Mouse (Mus musculus) heart, embryonic 13.5 days (tissue): ENCODE results near the gene Cpe. TPM values are rescaled to one million over a fixed set of nuclear protein-coding genes. Genes with fewer than 3 reads are reported as not detected.
A peak's percentile ranks its signal among the peaks of the same experiment; 100 is the strongest.

Experiments used
- ATAC-seq: fragments of 200-750 bp; cut with Nextera tagmentation; 2 replicates; pipeline ENCODE4 v1.8.0; 2017; ENCODE audit warnings: moderate TSS enrichment; ENCODE audit not compliant: insufficient number of reproducible peaks, low FRiP score, low TSS enrichment; ENCODE audit errors: extremely low read depth
- H3K27ac ChIP-seq: fragments of 300-500 bp; sonication (generic); replicated peaks from 2 replicates; pipeline ENCODE4 v1.5.1; 2015; ENCODE audit warnings: moderate library complexity, mild to moderate bottlenecking, inconsistent platforms
- H3K27me3 ChIP-seq: fragments of 300-500 bp; sonication (generic); replicated peaks from 2 replicates; pipeline ENCODE4 v1.6.1; 2015; ENCODE audit warnings: mild to moderate bottlenecking, inconsistent platforms
- H3K36me3 ChIP-seq: fragments of 300-500 bp; sonication (generic); 2 replicates; pipeline ENCODE4 v1.6.1; 2015; ENCODE audit warnings: mild to moderate bottlenecking, inconsistent platforms
- H3K4me1 ChIP-seq: fragments of 300-500 bp; sonication (generic); 2 replicates; pipeline ENCODE4 v1.6.1; 2015; ENCODE audit warnings: inconsistent platforms
- H3K4me2 ChIP-seq: fragments of 300-500 bp; sonication (generic); 2 replicates; pipeline ENCODE4 v1.6.1; 2015; ENCODE audit warnings: inconsistent platforms, mild to moderate bottlenecking, moderate library complexity
- H3K4me3 ChIP-seq: fragments of 300-500 bp; sonication (generic); 2 replicates; pipeline ENCODE4 v1.5.1; 2015; ENCODE audit warnings: moderate library complexity, mild to moderate bottlenecking, inconsistent platforms
- H3K9ac ChIP-seq: fragments of 300-500 bp; sonication (generic); 2 replicates; pipeline ENCODE4 v1.6.1; 2015; ENCODE audit warnings: inconsistent platforms, mild to moderate bottlenecking, moderate library complexity
- H3K9me3 ChIP-seq: fragments of 300-500 bp; sonication (generic); 2 replicates; pipeline ENCODE4 v1.6.1; 2016; ENCODE audit warnings: inconsistent platforms
- WGBS: fragments of 180-500 bp; shearing (Covaris S2); methylation state at CpG from one replicate; pipeline ENCODE4 v1.1.7; 2015; ENCODE audit warnings: mixed read lengths; 5-methylcytosine and 5-hydroxymethylcytosine counted together
- polyA plus RNA-seq: library from polyadenylated mRNA; unstranded; fragments of >200 nt; fragmentation: Nextera tagmentation; extraction: Ambion mirVana; gene quantifications from 2 replicates; pipeline ENCODE4 v1.2.1, GENCODE M21; 2015

The Cpe gene
- polyA plus RNA-seq, 1 experiment from 2014 or later, result 193 TPM

DNA sequence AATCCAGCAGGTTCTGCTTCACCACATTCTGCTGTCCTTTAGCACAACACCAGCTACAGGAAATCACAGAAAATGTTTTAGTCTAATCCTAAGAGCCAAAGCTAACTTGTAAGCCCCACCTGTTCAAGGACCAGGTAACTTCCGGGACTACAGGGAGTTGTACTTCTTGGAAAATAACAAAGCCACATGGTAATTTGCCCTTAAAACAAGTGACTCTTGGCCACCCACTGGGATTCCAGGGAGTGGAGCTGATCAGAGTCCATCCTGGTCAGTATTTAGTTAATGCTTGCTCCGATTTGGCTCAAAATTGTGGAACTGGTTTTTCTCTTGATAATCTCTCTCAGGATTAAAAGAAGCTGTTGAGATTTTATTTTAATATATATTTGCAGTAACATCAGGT is 61.1 kb downstream of the Cpe start:
- Histone ChIP-seq H3K27me3 (no peaks in the 10 kb centered on the region), H3K9me3 (no peaks in the 10 kb centered on the region), H3K9ac (no peak overlapping the region), H3K36me3 (no peaks in the 10 kb centered on the region), H3K4me1 (no peaks in the 10 kb centered on the region), H3K4me2 (no peak overlapping the region), H3K4me3 (no peak overlapping the region), H3K27ac (no peak overlapping the region)
- no peak for ATAC-seq
- WGBS, result 65% methylated on average over 2 of the region's 2 CpGs

GRCm38 (mm10) chr8:64629034-64629760 is 63.7 kb downstream of the Cpe start:
- H3K36me3 ChIP-seq, result no peaks in the 10 kb centered on the region
- no peak overlapping the region for H3K9ac ChIP-seq
- H3K27me3 ChIP-seq, result no peaks in the 10 kb centered on the region
- no peak overlapping the region for H3K4me2 ChIP-seq
- no peaks in the 10 kb centered on the region for H3K9me3 ChIP-seq
- ATAC-seq, result no peak
- no peak overlapping the region for H3K4me3 ChIP-seq
- 83% methylated on average over 6 of the region's 6 CpGs for WGBS
- H3K4me1 ChIP-seq, result peaks cover 5% of the 10 kb centered on the region; the same call in 1 of the 2 replicates
- no peak overlapping the region for H3K27ac ChIP-seq

- no peak overlapping the region for H3K4me2 ChIP-seq
- H3K9me3 ChIP-seq, result no peaks in the 10 kb centered on the region
- H3K9ac ChIP-seq, result no peak overlapping the region
- peaks cover 5% of the 10 kb centered on the region; the same call in 1 of the 2 replicates for H3K4me1 ChIP-seq
- H3K27me3 ChIP-seq, result no peaks in the 10 kb centered on the region
- ATAC-seq, result no peak
- no peaks in the 10 kb centered on the region for H3K36me3 ChIP-seq
- H3K4me3 ChIP-seq, result no peak overlapping the region
- WGBS, result 76% methylated on average over 6 of the region's 6 CpGs
- H3K27ac ChIP-seq, result no peak overlapping the region
Observed at GRCm38 (mm10) chr8:64628039-64628438, 64.8 kb downstream of the Cpe start.

- WGBS, result 82% methylated on average over 10 of the region's 10 CpGs
- Histone ChIP-seq H3K4me2 (no peak overlapping the region), H3K36me3 (no peaks in the 10 kb centered on the region), H3K9ac (no peak overlapping the region), H3K9me3 (no peaks in the 10 kb centered on the region), H3K27me3 (no peaks in the 10 kb centered on the region), H3K4me1 (peaks cover 36% of the 10 kb centered on the region), H3K4me3 (no peak overlapping the region), H3K27ac (no peak overlapping the region)
- no peak for ATAC-seq
Observed at GRCm38 (mm10) chr8:64624603-64625037, 68.2 kb downstream of the Cpe start.

DNA sequence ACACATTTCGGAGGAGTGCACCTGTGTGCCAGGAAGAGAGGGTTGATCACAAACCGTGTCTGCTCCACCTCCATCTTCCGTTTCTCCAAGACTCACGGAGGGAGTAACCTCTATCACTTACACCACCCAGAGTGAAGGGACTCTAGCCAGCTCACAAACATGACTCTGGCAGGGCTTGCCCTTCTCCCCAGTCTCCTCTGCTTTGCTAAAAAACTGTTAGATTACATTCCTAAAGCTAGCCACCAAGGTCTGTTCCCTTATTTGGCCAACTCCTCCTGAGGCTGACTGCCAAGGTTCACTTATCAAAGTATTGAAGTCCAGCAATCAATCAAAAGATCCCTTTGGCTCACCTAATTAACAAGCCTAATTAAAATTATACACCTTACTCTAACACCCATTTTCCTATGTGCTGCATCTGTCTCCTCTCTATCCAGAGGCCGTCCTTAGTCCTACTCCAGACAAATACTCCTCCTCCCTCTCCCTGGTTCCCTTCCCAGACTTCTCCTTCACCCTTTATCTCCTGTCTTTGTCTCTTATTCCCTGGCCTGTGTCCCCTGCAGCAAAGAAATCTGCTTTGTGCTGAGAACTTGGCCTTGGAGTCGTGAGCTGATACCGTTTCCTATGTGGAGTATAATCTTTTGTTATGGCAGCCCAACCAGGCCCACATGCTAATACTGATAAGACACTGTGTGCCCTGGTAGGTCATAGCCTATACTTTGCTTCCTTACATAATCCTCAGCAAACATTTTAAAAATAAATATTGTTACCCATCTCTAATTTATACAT is 72.3 kb downstream of the Cpe start:
- Histone ChIP-seq H3K9ac (no peak overlapping the region), H3K27ac (peak overlapping the region; percentile 70), H3K27me3 (no peaks in the 10 kb centered on the region), H3K4me1 (peaks cover 36% of the 10 kb centered on the region), H3K4me2 (no peak overlapping the region), H3K36me3 (peaks cover 17% of the 10 kb centered on the region), H3K4me3 (no peak overlapping the region), H3K9me3 (no peaks in the 10 kb centered on the region)
- no peak for ATAC-seq
- 29% methylated on average over 7 of the region's 7 CpGs for WGBS

GRCm38 (mm10) chr8:64619661-64620060 is 73.2 kb downstream of the Cpe start:
- Histone ChIP-seq H3K36me3 (peaks cover 25% of the 10 kb centered on the region), H3K4me3 (no peak overlapping the region), H3K9ac (no peak overlapping the region), H3K4me1 (peaks cover 33% of the 10 kb centered on the region), H3K27me3 (no peaks in the 10 kb centered on the region), H3K27ac (peak overlapping the region; percentile 70), H3K4me2 (no peak overlapping the region), H3K9me3 (no peaks in the 10 kb centered on the region)
- ATAC-seq, result no peak
- 84% methylated on average over 8 of the region's 8 CpGs for WGBS

DNA sequence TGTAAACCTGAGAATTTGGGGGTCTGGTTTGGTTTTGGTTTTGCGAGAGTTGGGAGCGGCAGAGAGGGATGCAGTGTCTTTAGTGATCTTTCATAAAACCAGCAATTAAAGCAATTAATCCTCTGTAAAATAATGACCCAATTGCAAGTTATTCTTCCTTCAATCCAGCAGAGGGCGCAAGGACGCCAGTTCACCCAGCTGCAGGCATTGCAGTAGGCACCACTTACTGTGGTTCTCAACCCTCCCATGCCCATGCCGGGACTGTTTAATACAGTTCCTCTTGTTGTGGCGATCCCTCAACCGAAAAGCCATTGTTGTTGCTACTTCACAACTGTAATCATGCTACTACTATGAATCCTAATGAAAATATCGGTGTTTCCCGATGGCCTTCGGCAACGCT is 74.2 kb downstream of the Cpe start:
- Histone ChIP-seq H3K36me3 (peaks cover 28% of the 10 kb centered on the region), H3K27ac (no peak overlapping the region), H3K4me1 (peaks cover 36% of the 10 kb centered on the region), H3K4me3 (no peak overlapping the region), H3K9me3 (no peaks in the 10 kb centered on the region), H3K27me3 (no peaks in the 10 kb centered on the region), H3K9ac (no peak overlapping the region), H3K4me2 (no peak overlapping the region)
- ATAC-seq, result no peak
- 49% methylated on average over 11 of the region's 11 CpGs for WGBS

- no peak overlapping the region for H3K4me2 ChIP-seq
- no peak overlapping the region for H3K27ac ChIP-seq
- H3K36me3 ChIP-seq, result peaks cover 28% of the 10 kb centered on the region
- peaks cover 25% of the 10 kb centered on the region for H3K4me1 ChIP-seq
- no peak overlapping the region for H3K9ac ChIP-seq
- no peak overlapping the region for H3K4me3 ChIP-seq
- no peaks in the 10 kb centered on the region for H3K27me3 ChIP-seq
- 76% methylated on average over 3 of the region's 3 CpGs for WGBS
- H3K9me3 ChIP-seq, result no peaks in the 10 kb centered on the region
- no peak for ATAC-seq
Observed at GRCm38 (mm10) chr8:64616566-64616965, 76.3 kb downstream of the Cpe start.

DNA sequence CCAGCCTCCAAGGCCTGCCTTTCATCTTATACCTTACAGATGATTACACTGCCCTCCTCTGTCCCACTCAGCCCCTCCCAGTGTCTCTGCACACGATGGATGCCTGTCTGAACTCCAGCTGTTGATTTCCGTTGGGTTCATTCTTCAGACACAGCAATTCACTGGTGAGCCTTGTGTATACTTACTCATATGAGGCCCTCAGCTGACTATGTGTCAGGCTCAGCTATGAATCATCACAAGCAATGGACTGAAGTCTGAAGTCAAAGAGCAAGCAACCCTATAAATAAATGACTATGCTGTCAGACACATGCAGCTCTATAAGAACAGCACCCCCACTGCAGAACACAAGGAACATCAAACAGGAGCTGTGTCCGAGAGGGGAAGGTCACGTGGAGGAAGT is 77.4 kb downstream of the Cpe start:
- whole genome bisulfite sequencing, result 60% methylated on average over 4 of the region's 4 CpGs

DNA sequence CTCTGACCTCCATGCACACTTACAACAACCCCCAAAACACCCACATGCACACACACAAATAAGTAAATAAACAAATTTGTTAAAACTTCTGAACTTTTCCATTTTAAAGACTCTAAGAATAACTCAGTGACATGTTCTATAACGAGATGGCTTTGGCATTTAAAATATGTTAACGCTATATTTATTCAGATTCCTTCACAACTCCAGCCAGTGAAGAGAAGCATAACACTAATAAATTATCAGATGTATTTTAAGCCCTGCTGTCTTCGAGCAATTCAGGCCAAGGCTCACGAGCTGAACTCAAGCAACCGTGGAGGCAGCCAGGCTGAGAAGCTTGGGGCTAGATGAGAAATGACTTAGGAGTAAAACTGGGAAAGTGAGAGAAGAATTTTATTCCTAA is 79.2 kb downstream of the Cpe start:
- no peak for ATAC-seq
- Histone ChIP-seq H3K9me3 (no peaks in the 10 kb centered on the region), H3K4me1 (0 out of 2 replicates have a peak, but pooled peaks cover 3% of the 10 kb centered on the region), H3K9ac (no peak overlapping the region), H3K36me3 (peaks cover 33% of the 10 kb centered on the region), H3K27me3 (no peaks in the 10 kb centered on the region), H3K4me2 (no peak overlapping the region), H3K4me3 (no peak overlapping the region), H3K27ac (no peak overlapping the region)
- WGBS, result 51% methylated on average over 5 of the region's 5 CpGs

More for the DNA sequence above, 77.4 kb downstream of the Cpe start:
- Histone ChIP-seq H3K36me3 (peaks cover 28% of the 10 kb centered on the region), H3K9me3 (no peaks in the 10 kb centered on the region), H3K4me1 (peaks cover 14% of the 10 kb centered on the region), H3K27ac (no peak overlapping the region), H3K4me3 (no peak overlapping the region), H3K4me2 (no peak overlapping the region), H3K9ac (no peak overlapping the region), H3K27me3 (no peaks in the 10 kb centered on the region)
- no peak for ATAC-seq

- 74% methylated on average over 11 of the region's 11 CpGs for WGBS
- no peak for ATAC-seq
Observed at GRCm38 (mm10) chr8:64611210-64611974, 81.5 kb downstream of the Cpe start.

More at GRCm38 (mm10) chr8:64611210-64611974, 81.5 kb downstream of the Cpe start:
- no peaks in the 10 kb centered on the region for H3K9me3 ChIP-seq
- no peak overlapping the region for H3K4me2 ChIP-seq
- H3K9ac ChIP-seq, result no peak overlapping the region
- no peak overlapping the region for H3K4me3 ChIP-seq
- H3K27me3 ChIP-seq, result no peaks in the 10 kb centered on the region
- 0 out of 2 replicates have a peak, but pooled peaks cover 3% of the 10 kb centered on the region for H3K4me1 ChIP-seq
- peaks cover 37% of the 10 kb centered on the region for H3K36me3 ChIP-seq
- no peak overlapping the region for H3K27ac ChIP-seq
